Mouse (Mus musculus) olfactory bulb, adult 2 months (tissue): ENCODE data around the gene Cdc123. TPM values are rescaled to one million over a fixed set of nuclear protein-coding genes. Genes with fewer than 3 reads are reported as not detected.

ENCODE experiments used
- H3K27ac ChIP-seq: fragments of 200-500 bp; 2 replicates; pipeline ENCODE4 v1.5.1; 2012; ENCODE audit warnings: low read depth, low read length; ENCODE audit not compliant: insufficient read depth
- H3K4me1 ChIP-seq: fragments of 200-500 bp; 2 replicates; pipeline ENCODE4 v1.6.1; 2012; ENCODE audit warnings: low read length; ENCODE audit not compliant: control insufficient read depth, insufficient read depth
- H3K4me3 ChIP-seq: fragments of 200-500 bp; 2 replicates; pipeline ENCODE4 v1.5.1; 2012; ENCODE audit warnings: mild to moderate bottlenecking, low read depth, low read length, moderate library complexity; ENCODE audit not compliant: insufficient read depth
- CTCF ChIP-seq: fragments of 200-500 bp; IDR thresholded peaks from 2 replicates; pipeline ENCODE4 v1.5.1; 2012; ENCODE audit warnings: low read depth, mild to moderate bottlenecking, low read length, moderate library complexity; ENCODE audit not compliant: insufficient read depth
- POLR2A ChIP-seq: fragments of 200-500 bp; IDR thresholded peaks from 2 replicates; pipeline ENCODE4 v1.6.1; 2012; ENCODE audit warnings: mild to moderate bottlenecking, low read depth, low read length, moderate library complexity; ENCODE audit not compliant: insufficient read depth
- WGBS: fragments of 180-500 bp; shearing (Covaris S2); methylation state at CpG from one replicate; pipeline ENCODE4 v1.1.7; 2018; 5-methylcytosine and 5-hydroxymethylcytosine counted together
- polyA plus RNA-seq: library from polyadenylated mRNA; stranded (reverse); fragments of >200 nt; gene quantifications from 2 replicates; pipeline ENCODE4 v1.2.4, GENCODE M21; 2012; ENCODE audit warnings: low replicate concordance; ENCODE audit not compliant: missing spikeins, insufficient read depth, insufficient read length

Gene Cdc123
- polyA plus RNA-seq, 1 experiment = not detected

DNA sequence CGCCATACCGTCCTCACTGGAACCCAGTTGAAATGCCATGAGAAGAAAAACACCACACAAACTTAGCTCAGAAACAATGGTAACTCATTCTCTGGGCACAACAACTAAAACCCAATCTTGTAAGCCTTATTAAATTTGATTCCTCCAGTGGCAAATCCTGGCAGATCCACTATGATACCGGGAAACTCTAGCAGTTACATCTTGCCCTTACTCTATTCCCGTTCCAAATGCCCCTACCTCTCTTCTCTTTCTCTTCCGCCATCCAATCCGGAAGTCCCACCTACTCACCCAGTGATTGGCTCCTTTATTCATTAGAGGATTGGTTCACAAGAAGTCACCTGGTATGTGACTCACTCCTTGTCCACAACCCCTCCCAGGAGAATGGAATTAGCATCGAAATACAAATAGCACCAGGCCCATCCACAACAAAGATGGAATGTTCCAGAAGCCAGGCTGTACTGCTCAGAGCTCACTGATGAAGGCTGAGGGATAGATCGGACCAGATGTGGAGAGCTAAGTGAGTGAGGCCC is 84.4 kb downstream of the Cdc123 start:
- Histone ChIP-seq H3K4me3 (no peak overlapping the region), H3K27ac (no peak overlapping the region), H3K4me1 (no peaks in the 10 kb centered on the region)
- WGBS = 97% methylated on average over 8 of the region's 8 CpGs
- TF ChIP-seq CTCF (no peak), POLR2A (no peak)

- Histone ChIP-seq H3K4me3 (no peak overlapping the region), H3K4me1 (no peaks in the 10 kb centered on the region), H3K27ac (no peak overlapping the region)
- WGBS = 92% methylated on average over 2 of the region's 2 CpGs
- TF ChIP-seq POLR2A = no peak
- TF ChIP-seq CTCF = no peak
Measured at GRCm38 (mm10) chr2:5758569-5758968, 86.4 kb downstream of the Cdc123 start.

- H3K27ac ChIP-seq = no peak overlapping the region
- WGBS = 89% methylated on average over 3 of the region's 3 CpGs
- no peaks in the 10 kb centered on the region for H3K4me1 ChIP-seq
- TF ChIP-seq POLR2A (no peak), CTCF (no peak)
- H3K4me3 ChIP-seq = no peak overlapping the region
Measured at GRCm38 (mm10) chr2:5750872-5751271, 94.1 kb downstream of the Cdc123 start.

GRCm38 (mm10) chr2:5749210-5749609 is 95.8 kb downstream of the Cdc123 start:
- Histone ChIP-seq H3K4me1 (no peaks in the 10 kb centered on the region), H3K4me3 (no peak overlapping the region), H3K27ac (no peak overlapping the region)
- 84% methylated on average over 6 of the region's 6 CpGs for WGBS
- TF ChIP-seq POLR2A (no peak), CTCF (no peak)

- no peak overlapping the region for H3K4me3 ChIP-seq
- H3K27ac ChIP-seq = no peak overlapping the region
- TF ChIP-seq POLR2A = no peak
- no peak for TF ChIP-seq CTCF
- no peaks in the 10 kb centered on the region for H3K4me1 ChIP-seq
- WGBS = 85% methylated on average over 5 of the region's 5 CpGs
Measured at GRCm38 (mm10) chr2:5747545-5748043, 97.4 kb downstream of the Cdc123 start.

GRCm38 (mm10) chr2:5746529-5746928 is 98.4 kb downstream of the Cdc123 start:
- WGBS = 86% methylated on average over 12 of the region's 12 CpGs
- Histone ChIP-seq H3K4me1 (no peaks in the 10 kb centered on the region), H3K27ac (no peak overlapping the region), H3K4me3 (no peak overlapping the region)
- TF ChIP-seq POLR2A (no peak), CTCF (no peak)

Other genes with a start within 250 kb of the Cdc123 start
- gene Camk1d, start 130.6 kb downstream of the Cdc123 start, polyA plus RNA-seq = 58.0 TPM in 1 of 2 replicates, not detected in the other
- gene Nudt5, start 145 bp downstream of the Cdc123 start, polyA plus RNA-seq = not detected in 2 replicates
- not detected in 2 replicates for gene Gm13199, start 17.8 kb upstream of the Cdc123 start, polyA plus RNA-seq
- gene Sec61a2, start 50.3 kb upstream of the Cdc123 start, polyA plus RNA-seq = not detected in 2 replicates
- gene Dhtkd1, start 97.6 kb upstream of the Cdc123 start, polyA plus RNA-seq = not detected in 2 replicates
- gene Upf2, start 106.3 kb upstream of the Cdc123 start, polyA plus RNA-seq = not detected in 2 replicates